Mouse (Mus musculus): ENCODE measurements around the gene Id1. TPM values are rescaled to one million over a fixed set of nuclear protein-coding genes. Genes with fewer than 3 reads are reported as not detected.

Gene Id1
- polyA plus RNA-seq, 2 experiments: 184 to 444 TPM

DNA sequence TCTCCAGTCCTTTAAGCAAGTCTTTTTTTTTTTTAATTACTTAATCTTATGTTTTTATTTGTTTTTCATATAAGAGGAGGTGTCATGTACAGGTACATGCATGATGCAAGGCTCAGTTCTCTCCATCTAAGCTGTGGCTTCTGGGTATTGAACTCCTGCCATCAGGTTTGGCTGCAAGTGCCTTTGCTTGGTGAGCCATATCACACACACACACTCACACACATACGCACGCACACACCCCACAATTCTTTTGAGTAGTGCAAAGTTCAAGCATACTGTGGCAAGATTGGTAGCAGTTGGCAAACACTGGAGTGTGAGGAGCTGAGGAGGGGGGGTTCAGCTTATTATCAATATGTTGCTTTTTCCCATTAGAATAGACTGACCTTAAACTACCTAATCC is 2.9 kb upstream of the Id1 start:
- H3K27me3 ChIP-seq (ENCODE audit: control insufficient read depth, insufficient read depth, low read length): no peaks in the 10 kb centered on the region
- peaks cover 34% of the 10 kb centered on the region for H3K4me1 ChIP-seq (ENCODE audit: control insufficient read depth, insufficient read depth, low read length)
- 93% methylated on average over 2 of the region's 2 CpGs for WGBS
- H3K4me3 ChIP-seq (replicated peaks; ENCODE audit: low read length): no peak overlapping the region
- no peak for DNase-seq (ENCODE audit: low spot score)
- peaks cover 10% of the 10 kb centered on the region; the same call in 1 of the 2 replicates for H3K36me3 ChIP-seq (ENCODE audit: control insufficient read depth, insufficient read depth, low read length)
- TF ChIP-seq POLR2A (IDR thresholded peaks at IDR 0.05; ENCODE audit: borderline replicate concordance, extremely low read depth, insufficient read depth, insufficient read length): no peak
- H3K27ac ChIP-seq (replicated peaks; ENCODE audit: low read depth, low read length): no peak overlapping the region
- H3K9me3 ChIP-seq (ENCODE audit: control insufficient read depth, low read length): no peaks in the 10 kb centered on the region
- H3K4me2 ChIP-seq (replicated peaks; ENCODE audit: low read depth, low read length, severe bottlenecking): no peak overlapping the region
- no peak overlapping the region for H3K9ac ChIP-seq (ENCODE audit: low read depth, low read length, severe bottlenecking)
- ATAC-seq (ENCODE audit: low FRiP score, low read depth): no peak

- no peak for TF ChIP-seq POLR2A (IDR thresholded peaks at IDR 0.05; ENCODE audit: borderline replicate concordance, extremely low read depth, insufficient read depth, insufficient read length)
- 9% methylated on average over 10 of the region's 10 CpGs for WGBS
- Histone ChIP-seq H3K27ac (replicated peaks; ENCODE audit: low read depth, low read length) (peak overlapping the region; percentile 93), H3K4me1 (ENCODE audit: control insufficient read depth, insufficient read depth, low read length) (peaks cover 22% of the 10 kb centered on the region), H3K36me3 (ENCODE audit: control insufficient read depth, insufficient read depth, low read length) (peaks cover 11% of the 10 kb centered on the region; the same call in 1 of the 2 replicates), H3K27me3 (ENCODE audit: control insufficient read depth, insufficient read depth, low read length) (no peaks in the 10 kb centered on the region), H3K9me3 (ENCODE audit: control insufficient read depth, low read length) (no peaks in the 10 kb centered on the region), H3K4me3 (replicated peaks; ENCODE audit: low read length) (peak overlapping the region; percentile 88), H3K9ac (ENCODE audit: low read depth, low read length, severe bottlenecking) (peak overlapping the region; percentile 28; the same call in 1 of the 2 replicates), H3K4me2 (replicated peaks; ENCODE audit: low read depth, low read length, severe bottlenecking) (peak overlapping the region; percentile 91)
- no peak for DNase-seq (ENCODE audit: low spot score)
- ATAC-seq (ENCODE audit: low FRiP score, low read depth): no peak
These were observed 1.6 kb upstream of the Id1 start for GRCm38 (mm10) chr2:152734501-152734900.

GRCm38 (mm10) chr2:152734984-152735383 is 1.1 kb upstream of the Id1 start:
- Histone ChIP-seq H3K27me3 (ENCODE audit: control insufficient read depth, insufficient read depth, low read length) (no peaks in the 10 kb centered on the region), H3K4me1 (ENCODE audit: control insufficient read depth, insufficient read depth, low read length) (peaks cover 22% of the 10 kb centered on the region), H3K9me3 (ENCODE audit: control insufficient read depth, low read length) (no peaks in the 10 kb centered on the region), H3K4me3 (replicated peaks; ENCODE audit: low read length) (peak overlapping the region; percentile 88), H3K4me2 (replicated peaks; ENCODE audit: low read depth, low read length, severe bottlenecking) (peak overlapping the region; percentile 91), H3K27ac (replicated peaks; ENCODE audit: low read depth, low read length) (peak overlapping the region; percentile 93), H3K9ac (ENCODE audit: low read depth, low read length, severe bottlenecking) (peak overlapping the region; percentile 92; the same call in 1 of the 2 replicates), H3K36me3 (ENCODE audit: control insufficient read depth, insufficient read depth, low read length) (peaks cover 11% of the 10 kb centered on the region; the same call in 1 of the 2 replicates)
- peak; percentile 98 for DNase-seq (ENCODE audit: low spot score)
- 4% methylated on average over 28 of the region's 28 CpGs for whole genome bisulfite sequencing
- TF ChIP-seq POLR2A (IDR thresholded peaks at IDR 0.05; ENCODE audit: borderline replicate concordance, extremely low read depth, insufficient read depth, insufficient read length): no peak
- ATAC-seq (ENCODE audit: low FRiP score, low read depth): peak; percentile 81

- Histone ChIP-seq H3K36me3 (ENCODE audit: control insufficient read depth, insufficient read depth, low read length) (peaks cover 11% of the 10 kb centered on the region; the same call in 1 of the 2 replicates), H3K4me3 (replicated peaks; ENCODE audit: low read length) (peak overlapping the region; percentile 88), H3K27ac (replicated peaks; ENCODE audit: low read depth, low read length) (peak overlapping the region; percentile 93), H3K4me1 (ENCODE audit: control insufficient read depth, insufficient read depth, low read length) (peaks cover 33% of the 10 kb centered on the region), H3K4me2 (replicated peaks; ENCODE audit: low read depth, low read length, severe bottlenecking) (peak overlapping the region; percentile 91), H3K9ac (ENCODE audit: low read depth, low read length, severe bottlenecking) (peak overlapping the region; percentile 92), H3K9me3 (ENCODE audit: control insufficient read depth, low read length) (no peaks in the 10 kb centered on the region), H3K27me3 (ENCODE audit: control insufficient read depth, insufficient read depth, low read length) (no peaks in the 10 kb centered on the region)
- WGBS: 0% methylated on average over 22 of the region's 22 CpGs
- ATAC-seq (ENCODE audit: low FRiP score, low read depth) (no peak), DNase-seq (ENCODE audit: low spot score) (peak; percentile 16)
- no peak for TF ChIP-seq POLR2A (IDR thresholded peaks at IDR 0.05; ENCODE audit: borderline replicate concordance, extremely low read depth, insufficient read depth, insufficient read length)
These were observed 697 bp downstream of the Id1 start for GRCm38 (mm10) chr2:152736748-152737147.

- Histone ChIP-seq H3K36me3 (ENCODE audit: control insufficient read depth, insufficient read depth, low read length) (peaks cover 11% of the 10 kb centered on the region; the same call in 1 of the 2 replicates), H3K4me1 (ENCODE audit: control insufficient read depth, insufficient read depth, low read length) (peaks cover 41% of the 10 kb centered on the region), H3K27me3 (ENCODE audit: control insufficient read depth, insufficient read depth, low read length) (no peaks in the 10 kb centered on the region), H3K4me2 (replicated peaks; ENCODE audit: low read depth, low read length, severe bottlenecking) (peak overlapping the region; percentile 91), H3K27ac (replicated peaks; ENCODE audit: low read depth, low read length) (peak overlapping the region; percentile 93), H3K9me3 (ENCODE audit: control insufficient read depth, low read length) (no peaks in the 10 kb centered on the region), H3K9ac (ENCODE audit: low read depth, low read length, severe bottlenecking) (peak overlapping the region; percentile 92), H3K4me3 (replicated peaks; ENCODE audit: low read length) (peak overlapping the region; percentile 88)
- 3% methylated on average over 10 of the region's 10 CpGs for WGBS
- ATAC-seq (ENCODE audit: low FRiP score, low read depth): no peak
- peak; percentile 17 for DNase-seq (ENCODE audit: low spot score)
- TF ChIP-seq POLR2A (IDR thresholded peaks at IDR 0.05; ENCODE audit: borderline replicate concordance, extremely low read depth, insufficient read depth, insufficient read length): peak; percentile 10; the same call in 1 of the 2 replicates
These were observed 1.5 kb downstream of the Id1 start for GRCm38 (mm10) chr2:152737306-152738221.
